Mouse (Mus musculus) bone marrow, adult 2 months (tissue): Measurements from ENCODE around the gene Kdm4a. TPM values are rescaled to one million over a fixed set of nuclear protein-coding genes. Genes with fewer than 3 reads are reported as not detected.

ENCODE experiments used
- H3K27ac ChIP-seq: fragments of 200-500 bp; 2 replicates; pipeline ENCODE4 v1.5.1; 2012; ENCODE audit warnings: low read depth, mild to moderate bottlenecking, control low read depth, inconsistent platforms, low read length; ENCODE audit not compliant: control insufficient read depth, poor library complexity, insufficient read depth
- H3K4me1 ChIP-seq: fragments of 200-500 bp; 2 replicates; pipeline ENCODE4 v1.6.1; 2011; ENCODE audit warnings: low read length; ENCODE audit not compliant: control insufficient read depth, insufficient read depth
- H3K4me3 ChIP-seq: fragments of 200-500 bp; replicated peaks from 2 replicates; pipeline ENCODE3; 2011; ENCODE audit warnings: mild to moderate bottlenecking, low read depth, low read length, control low read depth; ENCODE audit not compliant: control insufficient read depth
- CTCF ChIP-seq: fragments of 200-500 bp; IDR thresholded peaks from 2 replicates; pipeline ENCODE4 v1.5.1; 2011; ENCODE audit warnings: low read length, control low read depth; ENCODE audit not compliant: control insufficient read depth, insufficient read depth
- POLR2A ChIP-seq: fragments of 200-500 bp; IDR thresholded peaks from 2 replicates; pipeline ENCODE4 v1.6.1; 2011; ENCODE audit warnings: low read depth, mild to moderate bottlenecking, control low read depth, low read length, borderline replicate concordance; ENCODE audit not compliant: control insufficient read depth
- WGBS: fragments of 180-500 bp; shearing (Covaris S2); methylation state at CpG from one replicate; pipeline ENCODE4 v1.1.7; 2018; 5-methylcytosine and 5-hydroxymethylcytosine counted together
- polyA plus RNA-seq: library from polyadenylated mRNA; stranded (reverse); fragments of >200 nt; gene quantifications from 2 replicates; pipeline ENCODE4 v1.2.4, GENCODE M21; 2011; ENCODE audit warnings: low replicate concordance; ENCODE audit not compliant: missing spikeins, insufficient read depth, insufficient read length

The Kdm4a gene
- 25.6 and 36.5 TPM in 2 replicates for polyA plus RNA-seq

- peaks cover 1% of the 10 kb centered on the region; the same call in 1 of the 2 replicates for H3K4me1 ChIP-seq
- WGBS, result 1% methylated on average over 38 of the region's 38 CpGs
- TF ChIP-seq POLR2A, result peak; percentile 66; the same call in 1 of the 2 replicates
- TF ChIP-seq CTCF, result no peak
- H3K27ac ChIP-seq, result peak within 1 kb of the TSS; percentile 94
- peak within 1 kb of the TSS; percentile 93 for H3K4me3 ChIP-seq
These were observed at the start of gene Kdm4a for GRCm38 (mm10) chr4:118179467-118180300. Gene Kdm4a (minus strand): TSS chr4:118180043.

GRCm38 (mm10) chr4:118229035-118229770 lies 49.4 kb upstream of the Kdm4a start:
- no peaks in the 10 kb centered on the region for H3K4me1 ChIP-seq
- TF ChIP-seq POLR2A (no peak), CTCF (no peak)
- H3K27ac ChIP-seq, result no peak overlapping the region
- WGBS, result 59% methylated on average over 6 of the region's 6 CpGs
- H3K4me3 ChIP-seq, result no peak overlapping the region

- H3K27ac ChIP-seq, result no peak overlapping the region
- TF ChIP-seq CTCF, result no peak
- TF ChIP-seq POLR2A, result no peak
- no peak overlapping the region for H3K4me3 ChIP-seq
- H3K4me1 ChIP-seq, result no peaks in the 10 kb centered on the region
- WGBS, result 80% methylated on average over 12 of the region's 12 CpGs
These were observed 47.6 kb upstream of the Kdm4a start for GRCm38 (mm10) chr4:118227398-118227797.

GRCm38 (mm10) chr4:118221261-118221660 lies 41.4 kb upstream of the Kdm4a start:
- H3K27ac ChIP-seq, result no peak overlapping the region
- no peak for TF ChIP-seq CTCF
- no peak for TF ChIP-seq POLR2A
- WGBS, result 26% methylated on average over 7 of the region's 7 CpGs
- no peaks in the 10 kb centered on the region for H3K4me1 ChIP-seq
- no peak overlapping the region for H3K4me3 ChIP-seq

- H3K4me1 ChIP-seq, result no peaks in the 10 kb centered on the region
- no peak overlapping the region for H3K27ac ChIP-seq
- WGBS, result 69% methylated on average over 9 of the region's 9 CpGs
- TF ChIP-seq POLR2A (no peak), CTCF (no peak)
- no peak overlapping the region for H3K4me3 ChIP-seq
These were observed 40.9 kb upstream of the Kdm4a start for GRCm38 (mm10) chr4:118220756-118221155.

- WGBS, result 85% methylated on average over 6 of the region's 6 CpGs
- H3K4me1 ChIP-seq, result no peaks in the 10 kb centered on the region
- H3K4me3 ChIP-seq, result no peak overlapping the region
- H3K27ac ChIP-seq, result no peak overlapping the region
- TF ChIP-seq POLR2A (no peak), CTCF (no peak)
These were observed 39.6 kb upstream of the Kdm4a start for GRCm38 (mm10) chr4:118219487-118219886.

GRCm38 (mm10) chr4:118218521-118218920 lies 38.7 kb upstream of the Kdm4a start:
- Histone ChIP-seq H3K4me3 (no peak overlapping the region), H3K27ac (no peak overlapping the region), H3K4me1 (no peaks in the 10 kb centered on the region)
- WGBS, result 84% methylated on average over 5 of the region's 5 CpGs
- no peak for TF ChIP-seq POLR2A
- no peak for TF ChIP-seq CTCF

- Histone ChIP-seq H3K4me3 (no peak overlapping the region), H3K4me1 (no peaks in the 10 kb centered on the region), H3K27ac (no peak overlapping the region)
- 68% methylated on average over 17 of the region's 17 CpGs for WGBS
- peak; percentile 67 for TF ChIP-seq CTCF
- no peak for TF ChIP-seq POLR2A
These were observed 37.1 kb upstream of the Kdm4a start for GRCm38 (mm10) chr4:118216726-118217595.
